ENCODE assay signal across 16 mouse cellular contexts in the genomic region with DNA sequence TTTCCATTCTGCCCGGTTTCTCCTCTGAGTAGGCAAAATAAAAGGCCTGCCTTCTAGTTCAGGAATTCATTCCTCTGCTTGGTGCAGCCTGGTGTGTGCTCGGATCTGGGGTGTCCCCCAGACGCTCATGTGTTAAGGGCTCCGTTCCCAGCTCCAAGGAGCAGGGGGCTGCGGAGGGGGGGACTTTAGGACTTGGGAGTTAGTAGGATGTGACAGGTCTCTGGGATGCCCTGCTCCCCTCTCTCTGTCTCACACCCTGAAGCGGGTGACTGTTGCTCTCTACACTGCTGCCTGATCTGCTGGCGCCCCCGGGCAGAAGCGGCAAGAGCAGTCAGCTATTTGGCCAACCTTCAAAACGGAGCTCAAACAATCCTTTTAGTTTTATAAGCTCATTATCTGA. TPM values are rescaled to one million over a fixed set of nuclear protein-coding genes. Genes with fewer than 3 reads are reported as not detected.
"Had no signal": no experiment of that assay in that cellular context is flagged by ENCODE, and none has a peak within 500 bp of the region (broad histone marks: within the 10 kb centered on the region; RNA-seq: fewer than 3 reads in every experiment).

No protein-coding gene starts in this region.

- H3K36me3 ChIP-seq: neural tube, embryonic 13.5 days; neural tube, embryonic 15.5 days; stomach, embryonic 15.5 days had no signal

- H3K4me2 ChIP-seq: neural tube, embryonic 13.5 days; neural tube, embryonic 15.5 days; stomach, embryonic 15.5 days had no signal

- H3K27me3 ChIP-seq: neural tube, embryonic 13.5 days; neural tube, embryonic 15.5 days; stomach, embryonic 15.5 days had no signal

- H3K27ac ChIP-seq: neural tube, embryonic 13.5 days; neural tube, embryonic 15.5 days; stomach, embryonic 15.5 days; stomach, postnatal 0 days had no signal

- H3K9ac ChIP-seq: neural tube, embryonic 13.5 days; neural tube, embryonic 15.5 days; stomach, embryonic 15.5 days had no signal

- H3K9me3 ChIP-seq: neural tube, embryonic 13.5 days; neural tube, embryonic 15.5 days; stomach, embryonic 15.5 days had no signal

- H3K4me1 ChIP-seq: neural tube, embryonic 13.5 days; neural tube, embryonic 15.5 days; stomach, embryonic 15.5 days had no signal

- H3K4me3 ChIP-seq: neural tube, embryonic 13.5 days; neural tube, embryonic 15.5 days; stomach, embryonic 15.5 days had no signal

- DNase-seq: retina, postnatal 1 day; right cerebral cortex, adult 18-20 months; right cerebral cortex, postnatal 14 days; right cerebral cortex, postnatal 25 days; right cerebral cortex, postnatal 4 days; spleen, adult 18-20 months; thymus, adult 18-20 months; thymus, adult 2 months; thymus, postnatal 14 days; thymus, postnatal 25 days; thymus, postnatal 36 days; thymus, postnatal 4 days had no signal

RNA-seq across cellular contexts. Expression of a gene that starts 10.0 kb away (rescaled TPM):
- polyA plus RNA-seq: neural tube, embryonic 13.5 days had no signal
